Mouse (Mus musculus) forebrain, embryonic 11.5 days (tissue): ENCODE measurements around the gene Mapk9. TPM values are rescaled to one million over a fixed set of nuclear protein-coding genes. Genes with fewer than 3 reads are reported as not detected.
A peak's percentile ranks its signal among the peaks of the same experiment; 100 is the strongest.

Experiments
- ATAC-seq: fragments of 200-750 bp; cut with Nextera tagmentation; replicated peaks from 2 replicates; pipeline ENCODE4 v1.8.0; 2017; ENCODE audit warnings: moderate TSS enrichment; ENCODE audit not compliant: low FRiP score
- DNase-seq: peaks from one replicate; pipeline ENCODE4 v3.0.0-alpha.2; 2017; ENCODE audit warnings: low spot score
- H3K27ac ChIP-seq: fragments of 300-500 bp; sonication (generic); 2 replicates; pipeline ENCODE4 v1.5.1; 2014; ENCODE audit warnings: low read depth, low read length
- H3K27me3 ChIP-seq: fragments of 300-500 bp; sonication (generic); 2 replicates; pipeline ENCODE4 v1.6.1; 2014; ENCODE audit warnings: mild to moderate bottlenecking, low read length, mixed read lengths; ENCODE audit not compliant: control insufficient read depth, insufficient read depth
- H3K36me3 ChIP-seq: fragments of 300-500 bp; sonication (generic); 2 replicates; pipeline ENCODE4 v1.6.1; 2014; ENCODE audit warnings: mild to moderate bottlenecking, low read length, moderate library complexity, mixed read lengths; ENCODE audit not compliant: control insufficient read depth, insufficient read depth
- H3K4me1 ChIP-seq: fragments of 300-500 bp; sonication (generic); replicated peaks from 2 replicates; pipeline ENCODE4 v1.6.1; 2014; ENCODE audit warnings: low read length, mixed read lengths; ENCODE audit not compliant: control insufficient read depth, insufficient read depth
- H3K4me2 ChIP-seq: fragments of 300-500 bp; sonication (generic); 2 replicates; pipeline ENCODE4 v1.6.1; 2014; ENCODE audit warnings: low read depth, mild to moderate bottlenecking, low read length, moderate library complexity, mixed read lengths; ENCODE audit not compliant: severe bottlenecking
- H3K4me3 ChIP-seq: fragments of 300-500 bp; sonication (generic); 2 replicates; pipeline ENCODE4 v1.5.1; 2014; ENCODE audit warnings: low read depth, low read length
- H3K9ac ChIP-seq: fragments of 300-500 bp; sonication (generic); 2 replicates; pipeline ENCODE4 v1.6.1; 2014; ENCODE audit warnings: low read length
- H3K9me3 ChIP-seq: fragments of 300-500 bp; sonication (generic); 2 replicates; pipeline ENCODE4 v1.6.1; 2016; ENCODE audit warnings: low read length, mixed read lengths; ENCODE audit not compliant: control insufficient read depth
- WGBS: fragments of 180-500 bp; shearing (Covaris S2); extraction: QIAGEN DNeasy Blood & Tissue Kit; methylation state at CpG from one replicate; pipeline ENCODE4 v1.1.7; 2014; 5-methylcytosine and 5-hydroxymethylcytosine counted together
- polyA plus RNA-seq: library from polyadenylated mRNA; unstranded; fragments of >200 nt; fragmentation: Nextera tagmentation; extraction: Ambion mirVana; gene quantifications from 2 replicates; pipeline ENCODE4 v1.2.1, GENCODE M21; 2014

Mapk9 gene
- polyA plus RNA-seq, 1 experiment from 2014 or later, result 42.9 TPM

- DNase-seq, result no peak
- H3K4me1 ChIP-seq, result no peaks in the 10 kb centered on the region
- no peak for ATAC-seq
- H3K9me3 ChIP-seq, result no peaks in the 10 kb centered on the region
- no peaks in the 10 kb centered on the region for H3K27me3 ChIP-seq
- H3K27ac ChIP-seq, result no peak overlapping the region
- 91% methylated on average over 15 of the region's 15 CpGs for WGBS
- no peaks in the 10 kb centered on the region; the same call in 1 of the 2 replicates for H3K36me3 ChIP-seq
- H3K4me2 ChIP-seq, result no peak overlapping the region
- H3K9ac ChIP-seq, result no peak overlapping the region
- no peak overlapping the region for H3K4me3 ChIP-seq
These were observed 27.5 kb upstream of the Mapk9 start for GRCm38 (mm10) chr11:49818869-49819566.

GRCm38 (mm10) chr11:49819676-49820075 is 26.9 kb upstream of the Mapk9 start:
- 90% methylated on average over 7 of the region's 7 CpGs for WGBS
- no peak for DNase-seq
- no peaks in the 10 kb centered on the region; the same call in 1 of the 2 replicates for H3K36me3 ChIP-seq
- no peak overlapping the region for H3K9ac ChIP-seq
- H3K4me2 ChIP-seq, result no peak overlapping the region
- H3K27ac ChIP-seq, result no peak overlapping the region
- no peaks in the 10 kb centered on the region for H3K4me1 ChIP-seq
- no peaks in the 10 kb centered on the region for H3K27me3 ChIP-seq
- no peaks in the 10 kb centered on the region for H3K9me3 ChIP-seq
- no peak for ATAC-seq
- H3K4me3 ChIP-seq, result no peak overlapping the region

- WGBS, result 85% methylated on average over 2 of the region's 2 CpGs
- DNase-seq, result no peak
- Histone ChIP-seq H3K4me2 (no peak overlapping the region), H3K27ac (no peak overlapping the region), H3K4me1 (no peaks in the 10 kb centered on the region), H3K4me3 (no peak overlapping the region), H3K9me3 (no peaks in the 10 kb centered on the region), H3K36me3 (no peaks in the 10 kb centered on the region; the same call in 1 of the 2 replicates), H3K27me3 (no peaks in the 10 kb centered on the region), H3K9ac (no peak overlapping the region)
- no peak for ATAC-seq
These were observed 25.6 kb upstream of the Mapk9 start for GRCm38 (mm10) chr11:49820928-49821327.

GRCm38 (mm10) chr11:49821546-49821945 is 25.0 kb upstream of the Mapk9 start:
- H3K27ac ChIP-seq, result no peak overlapping the region
- H3K4me2 ChIP-seq, result no peak overlapping the region
- H3K27me3 ChIP-seq, result no peaks in the 10 kb centered on the region
- no peak overlapping the region for H3K4me3 ChIP-seq
- DNase-seq (no peak), ATAC-seq (no peak)
- no peaks in the 10 kb centered on the region for H3K4me1 ChIP-seq
- H3K36me3 ChIP-seq, result no peaks in the 10 kb centered on the region; the same call in 1 of the 2 replicates
- 84% methylated on average over 2 of the region's 2 CpGs for WGBS
- H3K9ac ChIP-seq, result no peak overlapping the region
- no peaks in the 10 kb centered on the region for H3K9me3 ChIP-seq

GRCm38 (mm10) chr11:49822337-49822736 is 24.2 kb upstream of the Mapk9 start:
- no peaks in the 10 kb centered on the region; the same call in 1 of the 2 replicates for H3K36me3 ChIP-seq
- H3K4me2 ChIP-seq, result no peak overlapping the region
- H3K4me1 ChIP-seq, result no peaks in the 10 kb centered on the region
- H3K9me3 ChIP-seq, result no peaks in the 10 kb centered on the region
- no peak overlapping the region for H3K27ac ChIP-seq
- no peak overlapping the region for H3K9ac ChIP-seq
- WGBS, result 92% methylated on average over 2 of the region's 2 CpGs
- H3K27me3 ChIP-seq, result no peaks in the 10 kb centered on the region
- H3K4me3 ChIP-seq, result no peak overlapping the region
- ATAC-seq (no peak), DNase-seq (no peak)

GRCm38 (mm10) chr11:49824896-49825295 is 21.7 kb upstream of the Mapk9 start:
- no peak overlapping the region for H3K9ac ChIP-seq
- no peaks in the 10 kb centered on the region for H3K9me3 ChIP-seq
- no peak overlapping the region for H3K27ac ChIP-seq
- no peaks in the 10 kb centered on the region; the same call in 1 of the 2 replicates for H3K36me3 ChIP-seq
- H3K4me2 ChIP-seq, result no peak overlapping the region
- H3K4me3 ChIP-seq, result no peak overlapping the region
- no peaks in the 10 kb centered on the region for H3K27me3 ChIP-seq
- ATAC-seq, result no peak
- no peaks in the 10 kb centered on the region for H3K4me1 ChIP-seq
- DNase-seq, result peak; percentile 82
- 48% methylated on average over 2 of the region's 2 CpGs for WGBS

- 42% methylated on average over 6 of the region's 6 CpGs for WGBS
- H3K4me1 ChIP-seq, result no peaks in the 10 kb centered on the region
- no peaks in the 10 kb centered on the region for H3K27me3 ChIP-seq
- no peak overlapping the region for H3K27ac ChIP-seq
- no peak overlapping the region for H3K9ac ChIP-seq
- no peak for ATAC-seq
- H3K4me3 ChIP-seq, result no peak overlapping the region
- H3K36me3 ChIP-seq, result no peaks in the 10 kb centered on the region; the same call in 1 of the 2 replicates
- H3K9me3 ChIP-seq, result no peaks in the 10 kb centered on the region
- no peak for DNase-seq
- no peak overlapping the region for H3K4me2 ChIP-seq
These were observed 19.3 kb upstream of the Mapk9 start for GRCm38 (mm10) chr11:49827243-49827642.

- ATAC-seq (no peak), DNase-seq (no peak)
- no peak overlapping the region for H3K4me2 ChIP-seq
- H3K4me1 ChIP-seq, result no peaks in the 10 kb centered on the region
- no peaks in the 10 kb centered on the region for H3K9me3 ChIP-seq
- H3K9ac ChIP-seq, result no peak overlapping the region
- no peak overlapping the region for H3K27ac ChIP-seq
- H3K36me3 ChIP-seq, result no peaks in the 10 kb centered on the region
- no peaks in the 10 kb centered on the region for H3K27me3 ChIP-seq
- H3K4me3 ChIP-seq, result no peak overlapping the region
- 91% methylated on average over 7 of the region's 7 CpGs for WGBS
These were observed 17.3 kb upstream of the Mapk9 start for GRCm38 (mm10) chr11:49829176-49829745.

GRCm38 (mm10) chr11:49831980-49832379 is 14.6 kb upstream of the Mapk9 start:
- no peak for ATAC-seq
- no peaks in the 10 kb centered on the region for H3K9me3 ChIP-seq
- no peaks in the 10 kb centered on the region for H3K4me1 ChIP-seq
- no peaks in the 10 kb centered on the region; the same call in 1 of the 2 replicates for H3K36me3 ChIP-seq
- no peaks in the 10 kb centered on the region for H3K27me3 ChIP-seq
- H3K27ac ChIP-seq, result no peak overlapping the region
- H3K4me3 ChIP-seq, result no peak overlapping the region
- 88% methylated on average over 12 of the region's 12 CpGs for WGBS
- H3K9ac ChIP-seq, result no peak overlapping the region
- no peak overlapping the region for H3K4me2 ChIP-seq
- DNase-seq, result no peak
